Mouse (Mus musculus) stomach, embryonic 14.5 days (tissue): ENCODE measurements at regions not wholly inside any gene's neighbourhood (a gene's known extent, or its start where the extent isn't known, plus 50 kb on each side); places are given as distances from the start of the nearest gene placed in this dataset.

ENCODE experiments used
- ATAC-seq: fragments of 200-750 bp; cut with Nextera tagmentation; 2 replicates; pipeline ENCODE4 v1.8.0; 2017; ENCODE audit warnings: low read depth, moderate TSS enrichment; ENCODE audit not compliant: insufficient number of reproducible peaks, insufficient read depth, low FRiP score
- H3K27ac ChIP-seq: fragments of 300-500 bp; sonication (generic); 2 replicates; pipeline ENCODE4 v1.5.1; 2014; ENCODE audit warnings: mild to moderate bottlenecking, low read length, moderate library complexity, mixed read lengths
- H3K27me3 ChIP-seq: fragments of 300-500 bp; sonication (generic); 2 replicates; pipeline ENCODE4 v1.6.1; 2014; ENCODE audit warnings: low read length, control low read depth, mixed read lengths; ENCODE audit not compliant: control insufficient read depth, insufficient read depth
- H3K36me3 ChIP-seq: fragments of 300-500 bp; sonication (generic); 2 replicates; pipeline ENCODE4 v1.6.1; 2014; ENCODE audit warnings: mild to moderate bottlenecking, control low read depth, low read length, moderate library complexity, mixed read lengths; ENCODE audit not compliant: control insufficient read depth, insufficient read depth
- H3K4me1 ChIP-seq: fragments of 300-500 bp; sonication (generic); 2 replicates; pipeline ENCODE4 v1.6.1; 2014; ENCODE audit warnings: low read length, control low read depth, mixed read lengths; ENCODE audit not compliant: control insufficient read depth, insufficient read depth
- H3K4me2 ChIP-seq: fragments of 300-500 bp; sonication (generic); replicated peaks from 2 replicates; pipeline ENCODE4 v1.6.1; 2014; ENCODE audit warnings: low read depth, low read length, control low read depth
- H3K4me3 ChIP-seq: fragments of 300-500 bp; sonication (generic); 2 replicates; pipeline ENCODE4 v1.5.1; 2014; ENCODE audit warnings: low read depth, low read length, control low read depth
- H3K9ac ChIP-seq: fragments of 300-500 bp; sonication (generic); replicated peaks from 2 replicates; pipeline ENCODE4 v1.6.1; 2014; ENCODE audit warnings: low read depth, mild to moderate bottlenecking, control low read depth, low read length, moderate library complexity, mixed read lengths
- H3K9me3 ChIP-seq: fragments of 300-500 bp; sonication (generic); 2 replicates; pipeline ENCODE4 v1.6.1; 2016; ENCODE audit warnings: low read depth, low read length, control low read depth; ENCODE audit not compliant: control insufficient read depth
- WGBS: fragments of 180-500 bp; shearing (Covaris S2); extraction: QIAGEN DNeasy Blood & Tissue Kit; methylation state at CpG from one replicate; pipeline ENCODE4 v1.1.7; 2014; 5-methylcytosine and 5-hydroxymethylcytosine counted together

DNA sequence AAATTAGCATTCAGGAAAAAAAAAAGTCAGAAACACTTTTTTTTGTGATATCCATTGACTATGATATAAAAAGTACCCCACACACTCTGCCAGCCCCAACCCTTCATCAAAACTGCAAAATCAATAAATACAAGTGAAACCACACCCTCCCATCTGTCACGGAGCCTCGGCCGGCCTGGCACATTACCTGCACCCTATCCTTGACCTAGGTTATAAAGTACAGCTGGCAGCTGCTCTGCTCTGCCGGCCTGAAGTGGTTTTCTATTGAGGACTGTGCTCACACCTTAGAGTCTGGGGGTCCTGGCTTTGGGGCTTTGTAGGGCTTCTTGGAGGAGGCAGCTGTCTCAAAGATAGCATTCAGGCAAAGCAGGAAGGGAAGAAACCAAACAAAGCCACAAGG, 120.6 kb upstream of the Arglu1 start:
- no peaks in the 10 kb centered on the region for H3K4me1 ChIP-seq
- no peak overlapping the region for H3K4me2 ChIP-seq
- WGBS = 30% methylated on average over 4 of the region's 4 CpGs
- ATAC-seq = no peak
- no peaks in the 10 kb centered on the region for H3K27me3 ChIP-seq
- no peak overlapping the region for H3K4me3 ChIP-seq
- no peaks in the 10 kb centered on the region for H3K9me3 ChIP-seq
- no peaks in the 10 kb centered on the region for H3K36me3 ChIP-seq
- no peak overlapping the region for H3K27ac ChIP-seq
- no peak overlapping the region for H3K9ac ChIP-seq

GRCm38 (mm10) chr8:8809835-8810439, 119.6 kb upstream of the Arglu1 start:
- H3K9ac ChIP-seq = no peak overlapping the region
- H3K9me3 ChIP-seq = no peaks in the 10 kb centered on the region
- no peak overlapping the region for H3K4me2 ChIP-seq
- no peaks in the 10 kb centered on the region for H3K4me1 ChIP-seq
- no peak for ATAC-seq
- H3K36me3 ChIP-seq = no peaks in the 10 kb centered on the region
- no peaks in the 10 kb centered on the region for H3K27me3 ChIP-seq
- H3K27ac ChIP-seq = no peak overlapping the region
- H3K4me3 ChIP-seq = no peak overlapping the region
- WGBS = 72% methylated on average over 9 of the region's 9 CpGs

GRCm38 (mm10) chr8:8809349-8809748, 119.0 kb upstream of the Arglu1 start:
- Histone ChIP-seq H3K9ac (no peak overlapping the region), H3K4me3 (no peak overlapping the region), H3K27me3 (no peaks in the 10 kb centered on the region), H3K27ac (no peak overlapping the region), H3K9me3 (no peaks in the 10 kb centered on the region), H3K4me1 (no peaks in the 10 kb centered on the region), H3K36me3 (no peaks in the 10 kb centered on the region), H3K4me2 (no peak overlapping the region)
- 78% methylated on average over 8 of the region's 8 CpGs for WGBS
- no peak for ATAC-seq

DNA sequence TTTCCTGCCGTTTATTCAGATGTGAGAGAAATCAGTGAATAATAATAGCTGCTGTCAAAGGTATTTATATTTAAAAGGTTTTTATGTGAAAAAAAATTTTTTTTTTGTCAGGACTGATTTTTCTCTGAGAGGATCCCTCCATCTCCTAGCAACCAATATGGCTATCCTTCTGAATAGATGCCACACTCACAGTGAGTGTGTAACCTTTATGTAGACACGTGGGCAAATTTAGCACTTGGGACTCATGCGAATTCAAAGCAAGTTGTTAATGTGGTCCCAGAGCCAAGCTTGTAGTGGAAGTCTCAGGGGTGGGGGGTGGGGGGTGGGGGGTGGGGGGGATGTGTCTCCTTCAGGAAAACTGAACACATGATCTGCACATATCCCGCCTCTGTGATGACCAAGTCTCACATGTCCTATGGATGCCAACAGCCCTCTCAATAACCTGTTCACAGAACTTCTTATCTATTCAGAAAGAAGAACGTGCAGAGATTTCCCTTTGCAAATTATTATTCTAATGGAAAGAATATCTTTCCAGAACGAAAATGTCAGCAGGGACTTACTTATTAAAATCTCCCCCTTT, 112.5 kb upstream of the Arglu1 start:
- WGBS = 54% methylated on average over 6 of the region's 6 CpGs
- no peaks in the 10 kb centered on the region for H3K4me1 ChIP-seq
- no peaks in the 10 kb centered on the region for H3K36me3 ChIP-seq

DNA sequence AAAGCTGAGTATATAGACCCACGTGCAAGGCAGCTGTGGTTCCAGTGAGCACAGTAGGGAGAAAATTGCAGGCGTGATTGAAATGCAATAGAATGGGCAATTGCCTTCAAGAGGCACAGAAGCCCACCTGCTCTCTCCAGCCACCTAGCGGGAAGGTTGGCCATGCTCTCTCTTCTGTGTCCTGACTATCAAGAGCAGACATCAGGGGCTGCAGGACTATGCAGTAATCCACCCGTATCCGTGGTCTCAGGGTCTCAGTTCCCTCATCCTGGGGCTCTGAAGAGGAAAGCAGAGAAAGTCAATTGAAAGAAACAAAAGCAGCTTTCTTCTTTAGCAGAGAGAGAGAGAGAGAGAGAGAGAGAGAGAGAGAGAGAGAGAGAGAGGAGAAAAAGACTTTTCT, 112.0 kb upstream of the Arglu1 start:
- no peaks in the 10 kb centered on the region for H3K9me3 ChIP-seq
- H3K4me1 ChIP-seq = 0 out of 2 replicates have a peak, but pooled peaks cover 3% of the 10 kb centered on the region
- no peak for ATAC-seq
- no peak overlapping the region for H3K9ac ChIP-seq
- H3K4me3 ChIP-seq = no peak overlapping the region
- no peaks in the 10 kb centered on the region for H3K27me3 ChIP-seq
- H3K4me2 ChIP-seq = no peak overlapping the region
- no peak overlapping the region for H3K27ac ChIP-seq
- no peaks in the 10 kb centered on the region for H3K36me3 ChIP-seq
- WGBS = 61% methylated on average over 5 of the region's 5 CpGs

More for the DNA sequence above, 112.5 kb upstream of the Arglu1 start:
- Histone ChIP-seq H3K9ac (no peak overlapping the region), H3K27ac (no peak overlapping the region), H3K4me3 (no peak overlapping the region), H3K4me2 (no peak overlapping the region), H3K27me3 (no peaks in the 10 kb centered on the region), H3K9me3 (no peaks in the 10 kb centered on the region)
- ATAC-seq = no peak

DNA sequence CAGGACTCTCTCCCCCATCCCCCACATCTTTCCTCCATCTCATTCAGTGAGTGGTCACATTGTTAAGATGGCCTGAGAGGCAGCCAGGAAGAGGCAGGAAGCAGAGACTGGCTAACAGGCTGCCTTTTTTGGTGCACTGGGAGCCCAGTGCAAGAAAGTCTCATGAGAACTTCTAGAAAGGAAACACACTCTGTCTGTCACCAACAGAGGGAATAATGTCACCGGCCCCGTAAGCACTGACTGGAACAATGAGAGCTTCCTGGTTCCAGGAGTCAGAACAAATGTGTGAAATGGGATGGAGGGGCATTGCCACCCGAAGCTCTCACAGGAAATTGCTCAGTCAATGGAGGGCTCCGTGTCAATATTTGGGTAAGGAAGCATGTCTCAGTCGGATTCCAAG, 111.3 kb upstream of the Arglu1 start:
- Histone ChIP-seq H3K36me3 (no peaks in the 10 kb centered on the region), H3K9ac (no peak overlapping the region), H3K9me3 (no peaks in the 10 kb centered on the region), H3K4me2 (no peak overlapping the region), H3K27ac (no peak overlapping the region), H3K4me1 (0 out of 2 replicates have a peak, but pooled peaks cover 5% of the 10 kb centered on the region), H3K27me3 (no peaks in the 10 kb centered on the region), H3K4me3 (no peak overlapping the region)
- WGBS = 54% methylated on average over 5 of the region's 5 CpGs
- no peak for ATAC-seq

- Histone ChIP-seq H3K4me3 (no peak overlapping the region), H3K4me2 (no peak overlapping the region), H3K27ac (no peak overlapping the region), H3K27me3 (no peaks in the 10 kb centered on the region), H3K9ac (no peak overlapping the region), H3K9me3 (no peaks in the 10 kb centered on the region), H3K4me1 (0 out of 2 replicates have a peak, but pooled peaks cover 5% of the 10 kb centered on the region), H3K36me3 (no peaks in the 10 kb centered on the region)
- WGBS = 57% methylated on average over 3 of the region's 3 CpGs
- no peak for ATAC-seq
Observed at GRCm38 (mm10) chr8:8797521-8797920, 107.2 kb upstream of the Arglu1 start.

- H3K27me3 ChIP-seq = no peaks in the 10 kb centered on the region
- no peak for ATAC-seq
- no peak overlapping the region for H3K4me2 ChIP-seq
- H3K27ac ChIP-seq = no peak overlapping the region
- H3K36me3 ChIP-seq = no peaks in the 10 kb centered on the region
- H3K4me3 ChIP-seq = no peak overlapping the region
- H3K9ac ChIP-seq = no peak overlapping the region
- 0 out of 2 replicates have a peak, but pooled peaks cover 5% of the 10 kb centered on the region for H3K4me1 ChIP-seq
- no peaks in the 10 kb centered on the region for H3K9me3 ChIP-seq
- WGBS = 18% methylated on average over 9 of the region's 9 CpGs
Observed at GRCm38 (mm10) chr8:8796951-8797350, 106.6 kb upstream of the Arglu1 start.

DNA sequence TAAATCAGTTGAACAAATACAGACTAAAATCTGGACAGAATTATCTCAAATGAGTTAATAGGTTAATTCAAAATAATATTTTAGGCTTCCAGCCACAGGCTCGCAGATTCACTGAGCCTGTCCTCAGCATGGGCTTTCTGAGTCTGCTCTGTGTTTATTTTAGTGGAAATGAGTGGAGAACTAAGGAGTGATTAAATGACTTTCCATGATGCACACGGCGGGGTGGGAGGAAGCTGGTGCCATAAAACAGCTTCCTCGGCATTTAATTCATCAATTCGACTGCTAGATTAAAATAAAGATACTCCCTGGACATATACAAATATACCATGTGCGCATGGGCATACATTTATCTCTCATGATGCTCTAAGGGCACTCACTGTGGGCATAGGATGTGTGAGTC, 104.4 kb upstream of the Arglu1 start:
- WGBS = 22% methylated on average over 6 of the region's 6 CpGs
- 0 out of 2 replicates have a peak, but pooled peaks have one; percentile 33 for ATAC-seq
- Histone ChIP-seq H3K27ac (no peak overlapping the region), H3K9ac (no peak overlapping the region), H3K4me3 (no peak overlapping the region), H3K36me3 (no peaks in the 10 kb centered on the region), H3K9me3 (no peaks in the 10 kb centered on the region), H3K4me2 (no peak overlapping the region), H3K4me1 (0 out of 2 replicates have a peak, but pooled peaks cover 5% of the 10 kb centered on the region), H3K27me3 (no peaks in the 10 kb centered on the region)
